Mouse (Mus musculus): ENCODE results near the gene Golt1a.
A peak's percentile ranks its signal among the peaks of the same experiment; 100 is the strongest.

The Golt1a gene

DNA sequence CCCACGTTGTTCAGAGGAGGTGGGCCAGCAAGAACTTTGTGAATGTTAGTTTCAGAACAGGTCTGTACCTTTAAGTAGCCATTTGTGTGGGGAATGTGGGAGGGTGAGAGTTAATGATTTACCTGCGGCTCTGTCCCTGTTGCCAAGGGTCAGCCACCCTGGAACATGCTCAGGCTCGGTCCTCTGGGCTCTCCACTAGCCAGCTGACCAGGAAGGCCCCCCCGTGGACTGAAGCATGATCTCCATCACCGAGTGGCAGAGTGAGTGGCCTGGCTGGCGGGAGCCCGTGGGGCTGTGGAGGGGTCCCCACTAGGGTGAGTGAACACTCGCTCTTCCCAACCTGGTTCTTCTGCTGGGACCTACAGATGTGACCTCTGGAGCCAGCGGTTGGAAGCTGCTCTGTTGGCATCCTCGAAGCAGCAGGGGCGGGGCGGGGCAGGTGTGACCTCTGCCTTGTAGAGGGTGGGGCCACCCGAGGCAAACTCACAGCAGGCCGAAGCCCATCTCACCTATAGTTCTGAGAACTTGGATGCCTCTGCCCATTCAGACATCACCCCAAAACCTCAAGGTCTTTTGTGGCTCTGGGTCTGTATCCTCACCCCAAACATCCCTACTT, at the start of gene Golt1a:
Gene Golt1a, plus strand, starts transcription at position 149 of the 616 bp plus-strand sequence.
- peak; percentile 91 for DNase-seq

DNA sequence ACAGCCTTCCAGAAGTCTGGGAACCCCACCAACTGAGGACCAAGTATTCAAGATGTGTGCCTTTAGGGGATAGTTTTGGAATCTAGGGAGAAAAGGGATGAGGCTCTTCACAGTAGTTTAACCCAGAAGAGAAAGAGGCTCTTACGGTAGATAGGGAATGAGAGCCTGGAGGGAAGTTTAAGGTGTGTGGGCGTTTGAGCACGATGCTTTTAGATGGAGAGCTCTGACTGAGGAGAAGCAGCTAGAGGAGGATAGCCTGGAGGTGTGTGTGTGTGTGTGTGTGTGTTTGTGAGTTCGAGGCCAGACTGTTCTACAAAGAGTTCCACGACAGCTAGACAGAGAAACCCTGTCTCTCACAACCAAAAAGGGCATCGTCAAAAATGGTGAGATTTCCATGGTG, 47.0 kb upstream of the Golt1a start:
- DNase-seq, result no peak

DNA sequence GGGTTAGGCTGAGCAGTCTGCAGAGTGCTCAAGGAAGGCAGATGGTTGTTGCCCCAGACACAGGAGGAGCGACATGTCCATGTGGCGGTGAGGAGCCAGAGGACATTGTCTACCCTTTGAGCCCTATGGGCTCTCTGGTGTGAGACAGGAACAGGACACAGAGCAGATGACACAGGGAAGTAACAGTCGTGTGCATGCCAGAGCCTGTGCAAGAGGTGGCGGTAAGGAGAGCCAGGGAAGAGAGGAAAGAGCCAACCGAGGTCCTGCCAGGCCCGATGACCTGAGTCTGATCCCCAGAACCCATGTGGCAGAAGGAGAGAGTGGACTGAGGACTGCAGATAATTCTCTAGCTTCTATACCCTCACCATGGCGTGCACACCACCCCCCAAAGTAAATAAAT, 46.5 kb upstream of the Golt1a start:
- no peak for DNase-seq

DNA sequence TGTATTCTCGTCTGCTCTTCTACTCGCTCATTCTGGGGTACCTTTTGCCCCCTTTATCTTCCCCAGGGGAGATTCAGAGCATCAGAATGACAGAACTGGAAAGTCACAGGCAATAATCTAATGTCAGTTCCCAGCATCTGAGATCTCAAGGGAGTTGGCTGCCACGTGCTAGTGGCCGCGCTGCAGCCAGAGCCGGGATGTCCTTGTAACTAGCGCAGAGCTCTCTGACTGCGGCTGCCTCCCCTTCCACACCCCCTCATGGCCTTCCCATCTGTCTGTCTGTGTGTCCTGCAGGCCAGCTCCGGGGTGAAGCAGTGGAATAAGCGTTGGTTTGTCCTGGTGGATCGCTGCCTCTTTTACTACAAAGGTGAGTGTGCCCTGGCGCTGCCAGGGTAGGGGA, 45.2 kb upstream of the Golt1a start:
- DNase-seq, result peak; percentile 31

DNA sequence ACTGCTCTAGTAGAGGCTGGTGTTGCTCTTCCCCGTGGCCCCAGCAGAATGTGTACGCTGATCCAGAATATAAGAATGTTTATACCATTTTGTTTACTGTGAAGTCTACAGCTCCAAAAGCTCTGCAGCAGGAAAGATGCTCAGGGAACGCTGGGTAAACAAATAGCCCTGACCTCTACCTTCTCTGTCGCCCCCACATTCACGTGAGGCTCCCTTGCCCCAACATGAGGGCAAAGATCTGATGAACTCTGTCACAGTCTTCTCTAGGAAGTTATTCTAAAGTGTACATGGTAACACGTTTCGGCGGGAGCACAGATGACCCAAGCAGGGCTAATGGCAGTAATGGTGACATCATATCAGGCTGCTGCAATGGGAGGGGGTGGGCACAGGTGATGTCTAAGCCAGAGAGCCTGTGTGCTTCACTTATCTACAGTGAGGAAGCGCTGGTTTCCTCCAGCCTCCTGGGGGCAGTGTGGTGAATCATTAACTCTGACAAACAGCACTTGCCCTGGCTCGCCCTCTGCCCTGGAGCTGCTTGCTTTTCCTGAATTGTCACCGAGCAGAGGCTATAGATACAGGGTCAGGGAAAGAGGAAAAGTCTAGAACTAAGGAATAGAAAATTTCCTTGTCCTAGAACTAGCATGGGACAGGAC, 44.4 kb upstream of the Golt1a start:
- peak; percentile 75 for DNase-seq

DNA sequence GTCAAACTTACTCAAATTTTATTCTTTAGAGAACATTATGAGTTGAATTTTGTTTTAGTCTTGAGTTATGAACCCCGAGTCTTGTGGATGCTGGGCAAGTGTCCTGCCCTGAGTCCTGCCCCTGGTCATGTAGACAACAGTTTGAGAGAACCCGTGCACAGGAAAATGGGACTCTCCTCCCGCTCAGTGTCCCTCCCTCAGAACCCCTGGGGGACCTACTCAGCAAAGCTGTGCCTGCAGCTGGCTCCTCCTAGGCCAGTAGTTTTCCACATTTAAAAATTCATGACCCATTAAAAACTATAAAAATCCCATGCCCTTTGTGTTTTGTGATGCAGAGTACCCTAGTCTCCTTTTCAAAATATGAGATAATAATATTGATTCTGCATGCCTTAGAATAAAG, 42.5 kb upstream of the Golt1a start:
- no peak for DNase-seq

DNA sequence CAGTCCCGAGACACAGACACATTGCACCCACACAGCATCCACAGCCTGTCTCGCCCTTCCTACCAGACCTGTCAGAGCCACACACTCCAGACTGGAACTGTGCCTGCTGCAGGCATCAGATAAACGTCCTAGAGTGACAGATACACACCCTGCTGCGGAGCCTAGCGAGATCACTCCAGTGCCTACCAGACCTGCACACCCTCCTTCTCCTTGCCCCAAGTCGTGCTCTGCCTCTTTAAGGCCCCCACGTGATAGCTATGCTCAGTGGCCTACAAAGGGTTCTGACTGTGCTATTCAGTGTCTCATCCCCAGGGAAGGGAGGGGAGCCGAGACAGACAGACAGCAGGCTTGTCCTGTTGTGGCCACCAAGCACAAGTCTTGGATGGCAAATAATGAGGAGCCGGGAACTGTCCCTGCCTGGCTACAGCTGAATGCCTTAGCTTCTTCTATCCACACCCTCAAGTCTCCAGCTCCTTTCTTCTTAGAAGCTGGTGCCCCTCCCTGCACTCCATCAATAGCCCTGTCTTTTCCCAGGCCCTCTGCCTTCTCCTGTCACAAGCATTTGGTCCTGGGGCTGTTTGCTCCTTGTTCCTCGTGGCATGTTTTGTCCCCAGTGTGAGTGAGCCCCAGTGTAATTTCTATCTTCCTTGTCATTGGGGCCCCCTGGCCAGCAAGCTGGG, 41.6 kb upstream of the Golt1a start:
- no peak for DNase-seq

DNA sequence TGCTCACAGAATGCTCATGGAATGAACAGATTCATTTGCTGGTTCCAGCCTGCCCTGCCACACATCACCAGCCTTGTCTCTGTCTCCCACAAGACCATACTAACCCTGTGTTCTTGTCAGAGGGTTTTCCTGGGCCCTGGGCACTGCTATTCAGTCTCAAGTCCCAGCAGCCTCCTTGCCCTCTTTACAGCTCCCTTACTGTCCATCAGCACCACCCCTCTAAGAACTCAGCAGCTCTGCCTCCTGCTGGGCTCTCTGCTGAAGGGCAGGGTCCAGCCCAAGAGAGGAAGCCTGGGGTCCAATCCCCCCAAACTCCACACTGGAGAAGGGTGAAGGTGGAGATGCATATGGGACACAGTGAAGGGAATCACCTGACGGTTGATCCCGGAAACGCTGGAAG, 41.1 kb upstream of the Golt1a start:
- no peak for DNase-seq

DNA sequence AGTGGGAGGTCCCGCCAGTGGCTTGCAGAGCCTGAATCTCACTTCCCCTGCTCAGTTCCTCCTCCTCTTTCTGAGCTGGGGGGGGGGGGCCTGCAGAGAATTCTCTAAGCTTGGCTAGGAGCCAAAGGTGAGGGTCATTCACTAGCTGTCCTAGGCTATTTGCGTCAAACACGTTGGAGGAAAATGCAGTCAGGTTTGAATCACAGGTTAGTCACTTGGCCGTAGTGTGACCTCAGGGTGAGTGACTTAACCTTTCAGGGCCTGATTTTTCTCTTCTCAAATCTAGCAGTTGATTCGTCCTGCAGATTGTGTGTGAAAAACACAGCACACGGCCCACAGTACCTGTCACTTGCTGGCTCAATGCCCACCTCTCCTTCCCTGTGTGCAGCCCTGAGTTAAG, 39.3 kb upstream of the Golt1a start:
- no peak for DNase-seq

DNA sequence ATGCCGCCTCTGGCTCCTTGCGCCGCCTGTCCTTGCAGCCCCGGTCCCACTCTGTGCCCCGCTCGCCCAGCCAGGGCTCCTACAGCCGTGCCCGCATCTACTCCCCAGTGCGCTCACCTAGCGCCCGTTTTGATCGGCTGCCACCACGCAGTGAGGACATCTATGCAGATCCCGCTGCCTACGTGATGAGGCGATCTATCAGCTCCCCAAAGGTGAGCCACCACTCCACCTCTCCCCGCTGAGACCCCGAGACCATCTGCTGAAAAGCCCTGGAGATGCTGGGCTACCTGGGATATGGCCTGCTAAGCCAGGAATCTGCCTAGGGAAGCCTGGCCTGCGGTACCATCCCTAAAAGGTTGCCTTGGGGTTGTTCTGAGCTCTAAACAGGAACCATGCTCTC, 35.4 kb upstream of the Golt1a start:
- DNase-seq, result no peak

DNA sequence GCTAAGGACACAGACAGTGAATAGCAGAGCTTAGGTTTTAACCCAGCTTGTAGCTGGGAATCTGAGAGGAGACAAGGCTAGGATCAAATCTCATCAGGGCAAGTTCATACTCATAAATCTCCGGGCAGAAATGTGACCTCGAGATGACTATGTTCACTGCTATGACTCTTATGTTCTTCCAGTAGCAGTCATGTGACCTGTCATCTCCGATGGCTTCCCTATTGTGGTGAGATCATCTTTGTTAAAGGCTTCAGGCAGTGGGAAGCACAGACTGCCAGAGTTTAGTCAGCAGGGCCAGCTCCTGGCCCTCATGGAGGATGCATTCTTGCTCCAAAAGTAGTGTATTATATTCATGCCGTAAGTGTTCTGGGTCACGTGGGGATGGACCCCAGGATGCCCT, 32.6 kb upstream of the Golt1a start:
- no peak for DNase-seq

DNA sequence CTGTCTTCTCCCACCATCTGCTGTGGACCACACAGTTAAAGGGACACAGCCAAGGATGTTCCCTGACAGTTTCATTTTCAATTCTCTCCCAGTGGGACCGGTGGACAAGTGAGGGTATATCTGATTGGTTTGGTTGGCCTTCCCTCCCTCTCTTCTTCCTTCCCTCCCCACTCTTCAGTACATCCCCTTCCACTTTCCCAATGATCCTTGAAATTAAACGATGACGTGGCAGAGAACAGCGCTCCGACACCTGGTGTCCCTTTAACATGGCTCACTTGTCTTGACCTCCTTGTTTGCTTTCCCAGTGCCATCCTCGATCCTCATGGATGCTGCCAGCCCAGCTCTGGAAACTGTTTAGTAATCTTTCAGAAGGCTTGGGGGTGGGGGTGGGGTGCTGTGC, 31.1 kb upstream of the Golt1a start:
- no peak for DNase-seq

DNA sequence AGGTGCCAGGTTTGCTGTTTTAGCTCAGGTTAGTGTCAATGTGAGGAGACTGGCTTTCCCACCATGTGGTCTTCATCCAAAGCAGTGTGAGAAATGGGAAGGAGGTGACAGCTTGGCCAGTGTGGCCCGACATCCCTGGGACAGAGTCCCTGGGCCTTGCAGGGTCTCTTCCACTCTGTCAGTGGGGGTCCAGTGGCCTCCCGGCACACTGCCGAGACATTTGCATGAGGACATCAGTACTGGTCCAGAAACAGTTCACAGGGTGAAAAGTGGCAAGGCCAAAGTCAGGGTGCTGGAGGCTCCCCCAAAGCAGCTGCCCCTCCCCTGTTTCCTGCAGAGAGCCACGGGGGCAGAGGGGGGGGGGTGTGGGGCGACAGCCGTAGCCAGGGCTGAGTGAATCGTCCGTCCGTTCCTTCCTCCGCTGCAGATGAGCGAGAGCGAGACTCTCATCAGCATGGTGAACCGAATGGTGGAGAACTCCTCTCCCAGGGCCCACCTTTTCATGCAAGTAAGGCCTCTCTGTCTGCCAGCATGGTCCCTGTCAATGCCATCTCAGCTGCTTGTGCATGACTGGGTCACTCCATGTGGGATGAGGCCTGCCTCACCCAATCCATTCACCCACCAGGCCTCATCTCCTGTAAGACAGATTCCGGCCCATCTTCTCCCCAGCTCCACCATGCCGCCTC, 30.5 kb upstream of the Golt1a start:
- no peak for DNase-seq

DNA sequence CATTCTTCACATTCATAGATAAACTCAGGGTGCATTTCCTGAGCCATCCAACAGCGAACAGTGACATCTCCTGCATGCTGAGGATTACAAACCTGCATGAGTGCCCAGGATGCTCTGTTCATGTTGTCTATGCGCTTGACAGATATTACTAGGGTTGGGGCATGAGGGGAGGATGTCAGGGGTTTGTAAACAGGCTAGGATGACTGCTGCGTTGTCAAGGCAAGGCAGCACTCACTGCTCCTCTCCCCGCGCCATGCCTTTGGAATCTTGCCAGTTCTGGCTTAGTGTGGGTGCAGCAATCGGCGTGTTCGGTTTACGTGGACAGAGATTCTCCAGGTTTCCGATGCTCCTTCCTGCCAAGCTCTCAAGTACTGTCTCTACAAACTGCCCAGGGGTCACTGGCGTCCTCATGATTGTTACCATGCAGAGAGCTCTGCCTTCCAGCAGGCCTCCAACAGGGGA, 29.9 kb upstream of the Golt1a start:
- DNase-seq, result no peak

DNA sequence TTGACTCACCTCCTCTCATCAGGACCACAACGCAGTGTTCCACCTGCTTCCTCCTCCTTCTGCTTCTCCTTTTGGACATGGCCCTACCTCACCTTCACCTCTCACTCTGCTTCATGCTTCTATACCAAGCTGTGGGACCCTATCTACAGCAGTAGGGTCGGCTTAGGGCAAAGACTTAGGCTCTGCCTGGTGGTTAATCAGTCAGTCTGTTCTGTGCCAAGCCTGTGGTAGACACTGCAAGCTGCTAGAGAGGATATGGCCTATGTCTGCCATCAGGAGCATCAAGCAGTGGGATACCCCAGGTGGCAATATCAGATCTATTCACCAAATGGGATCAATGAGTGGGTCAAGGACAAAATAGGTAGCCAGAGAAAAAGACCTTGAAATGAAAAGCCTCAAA, 29.1 kb upstream of the Golt1a start:
- no peak for DNase-seq

DNA sequence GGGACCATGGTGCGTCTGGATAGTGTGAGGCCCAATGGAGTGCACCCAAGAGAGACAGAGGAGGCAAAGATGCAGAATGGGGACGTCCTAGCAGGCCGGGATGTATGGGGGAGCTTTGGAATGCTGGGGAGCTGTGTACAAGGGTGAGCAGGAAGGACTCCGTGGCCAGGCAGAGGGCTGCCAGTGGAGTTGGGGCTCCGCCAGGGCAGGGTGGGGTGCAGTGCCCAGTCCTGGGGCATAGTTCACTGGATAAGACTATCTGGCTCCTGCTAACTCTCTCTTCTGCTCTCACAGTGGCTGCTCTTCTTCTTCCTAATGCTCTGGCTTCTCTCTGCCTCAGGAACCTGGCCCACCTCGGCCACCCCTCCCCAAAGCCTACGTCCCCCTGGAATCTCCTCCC, 23.7 kb upstream of the Golt1a start:
- DNase-seq, result peak; percentile 71

DNA sequence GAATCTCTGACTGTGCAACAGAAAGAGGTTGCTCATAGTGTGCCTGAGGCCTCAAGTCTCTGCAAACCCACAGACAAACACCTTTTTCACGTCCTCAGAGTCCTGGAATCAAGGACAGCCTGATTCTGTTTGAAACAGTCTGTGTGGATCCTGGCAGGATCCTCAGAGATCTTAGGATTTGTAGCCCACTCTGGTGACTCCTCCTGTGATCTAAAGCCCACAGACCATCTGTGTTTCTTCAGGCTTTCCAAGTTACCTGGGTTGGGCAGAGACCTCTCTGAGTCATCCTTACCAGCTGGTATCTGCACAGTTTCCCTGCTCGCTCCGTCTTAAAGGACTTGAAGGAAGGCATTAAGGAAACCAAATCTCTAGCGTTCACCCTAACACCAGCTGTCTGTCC, 22.5 kb upstream of the Golt1a start:
- no peak for DNase-seq

DNA sequence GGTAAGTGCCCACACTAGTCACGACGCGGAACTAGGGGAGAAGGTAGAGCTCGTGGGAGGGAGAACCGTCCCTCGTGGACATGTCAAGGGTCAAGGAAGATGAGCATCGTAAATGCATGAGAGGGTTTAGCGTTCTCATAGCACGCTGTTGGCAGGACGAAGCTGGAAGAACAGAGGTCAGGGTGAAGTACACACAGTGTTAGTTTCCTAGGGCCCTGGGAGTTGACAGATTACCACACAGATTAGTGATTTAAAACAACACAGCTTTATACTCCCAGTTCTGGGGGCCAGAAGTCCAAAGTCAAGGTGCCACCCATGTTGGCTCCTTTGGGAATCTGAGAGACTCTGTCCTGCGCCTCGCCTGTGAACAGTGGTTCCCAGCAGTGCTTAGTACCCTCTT, 21.7 kb upstream of the Golt1a start:
- peak; percentile 43 for DNase-seq

DNA sequence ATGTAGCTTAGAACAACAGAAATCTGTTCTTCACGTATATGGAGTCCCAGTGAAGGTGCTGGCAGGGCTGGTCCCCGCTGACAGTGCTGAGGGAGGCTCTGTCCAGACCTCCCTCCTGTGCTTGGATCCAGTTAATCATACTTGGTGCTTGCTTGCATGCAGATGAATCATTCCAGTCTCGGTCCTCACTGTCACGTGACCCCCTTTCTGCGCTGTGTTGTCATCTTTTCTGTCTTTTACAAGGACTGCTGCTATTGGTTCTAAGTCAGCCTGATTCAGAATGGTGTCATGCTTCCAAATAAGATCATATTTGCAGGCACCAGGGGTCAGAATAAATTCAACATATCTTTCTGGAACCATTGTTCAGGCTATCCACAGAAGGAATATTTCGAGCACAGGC, 17.7 kb upstream of the Golt1a start:
- DNase-seq, result no peak

DNA sequence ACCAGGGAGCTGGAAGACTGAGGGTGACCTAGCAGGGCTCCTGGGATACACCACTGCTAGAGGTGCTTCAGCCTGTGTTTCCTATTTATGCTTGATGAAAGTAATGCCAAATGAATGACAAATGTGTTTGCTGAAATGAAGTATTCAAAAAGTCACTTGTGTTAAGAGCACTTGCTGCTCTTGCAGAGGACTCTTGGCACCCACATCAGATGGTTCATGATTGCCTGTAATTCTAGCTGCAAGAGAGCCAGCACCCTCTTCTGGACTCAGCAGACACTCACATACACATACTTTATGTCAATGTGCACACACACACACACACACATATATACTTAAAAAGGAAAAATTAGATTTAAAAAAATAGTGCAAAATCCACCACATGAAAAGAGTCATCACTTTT, 17.0 kb upstream of the Golt1a start:
- no peak for DNase-seq

DNA sequence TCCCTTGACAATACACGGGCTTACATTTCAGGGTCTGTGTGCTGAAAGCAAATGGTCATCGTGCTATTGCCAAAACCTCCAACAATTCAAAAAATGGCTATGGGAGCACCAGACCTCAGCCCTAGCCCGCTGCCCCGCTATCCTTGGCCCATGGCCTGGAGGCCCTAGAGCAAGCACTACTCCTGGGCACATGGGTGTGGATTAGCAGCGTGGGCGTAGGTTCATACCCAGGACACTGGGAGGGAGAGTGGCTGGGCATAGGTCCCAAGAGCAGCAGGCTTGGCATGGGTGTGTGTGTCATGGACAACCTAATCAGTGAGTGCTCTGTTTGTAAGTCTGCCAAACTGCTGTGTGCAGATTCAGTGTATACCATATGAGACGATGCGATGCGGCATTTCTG, 13.2 kb upstream of the Golt1a start:
- DNase-seq, result no peak

DNA sequence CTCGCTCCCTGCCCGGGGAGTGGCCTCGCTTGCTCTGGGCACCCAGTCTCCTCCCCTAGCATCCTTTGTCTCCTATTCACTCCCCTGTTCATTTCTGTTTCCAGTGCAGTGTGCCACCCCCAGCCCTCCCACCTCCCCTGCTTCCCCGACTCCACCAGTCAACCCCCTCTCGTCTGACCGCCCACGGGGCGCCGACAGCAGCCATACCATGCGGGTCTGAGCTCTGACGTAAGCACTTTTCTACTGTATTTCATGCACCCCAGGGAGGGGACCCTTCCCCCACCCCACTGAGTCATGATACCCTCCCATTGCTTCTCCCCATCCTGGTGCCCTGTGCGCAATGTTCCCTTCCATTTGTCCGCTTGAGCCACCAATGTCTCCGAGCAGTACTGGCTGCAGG, 10.8 kb upstream of the Golt1a start:
- no peak for DNase-seq

DNA sequence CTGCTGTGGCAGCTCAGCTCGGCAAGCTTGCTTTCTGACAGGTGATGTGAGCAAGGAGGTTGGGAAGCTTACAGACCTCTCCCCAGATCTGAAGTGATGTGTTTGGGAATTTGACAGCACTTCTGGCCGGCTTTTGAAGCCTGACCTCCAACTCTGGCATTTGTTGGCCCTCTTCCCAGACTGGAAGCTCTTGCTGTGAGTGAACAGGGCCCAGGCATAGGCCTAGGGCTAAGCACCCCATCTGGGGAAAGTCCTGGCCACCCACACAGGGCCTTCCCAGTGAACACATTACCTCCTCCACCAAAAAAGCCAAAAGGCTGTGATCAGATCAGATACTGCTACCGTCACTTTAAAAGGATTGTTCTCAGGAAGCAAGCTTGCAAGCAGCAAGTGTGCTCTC, 7.1 kb upstream of the Golt1a start:
- DNase-seq, result peak; percentile 63

DNA sequence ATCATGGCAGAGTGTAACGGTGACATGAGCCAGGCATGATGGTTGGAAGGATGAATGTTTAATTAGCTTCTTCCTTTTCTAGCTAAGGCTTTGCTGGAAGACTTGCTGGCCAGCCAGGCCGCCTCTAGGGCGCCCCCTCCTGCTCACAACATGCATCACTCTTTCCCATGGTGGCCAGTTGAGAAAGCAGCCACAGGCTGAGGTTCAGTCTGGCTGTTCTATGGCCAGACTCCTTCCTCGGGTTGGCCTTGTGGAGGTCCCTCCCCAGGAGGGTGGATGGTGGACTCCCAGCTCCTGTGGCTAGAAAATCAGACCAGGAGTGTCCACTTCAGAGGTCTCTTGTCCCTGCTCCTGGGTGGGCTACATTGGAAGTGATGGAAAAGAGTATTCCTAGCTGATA, 2.8 kb upstream of the Golt1a start:
- peak; percentile 89 for DNase-seq
